Mouse (Mus musculus) right cerebral cortex, postnatal 14 days (tissue): ENCODE measurements at regions not wholly inside any gene's neighbourhood (a gene's known extent, or its start where the extent isn't known, plus 50 kb on each side); places are given as distances from the start of the nearest gene placed in this dataset.

ENCODE experiments used
- DNase-seq: peaks from one replicate; pipeline ENCODE4 v3.0.0; 2022

DNA sequence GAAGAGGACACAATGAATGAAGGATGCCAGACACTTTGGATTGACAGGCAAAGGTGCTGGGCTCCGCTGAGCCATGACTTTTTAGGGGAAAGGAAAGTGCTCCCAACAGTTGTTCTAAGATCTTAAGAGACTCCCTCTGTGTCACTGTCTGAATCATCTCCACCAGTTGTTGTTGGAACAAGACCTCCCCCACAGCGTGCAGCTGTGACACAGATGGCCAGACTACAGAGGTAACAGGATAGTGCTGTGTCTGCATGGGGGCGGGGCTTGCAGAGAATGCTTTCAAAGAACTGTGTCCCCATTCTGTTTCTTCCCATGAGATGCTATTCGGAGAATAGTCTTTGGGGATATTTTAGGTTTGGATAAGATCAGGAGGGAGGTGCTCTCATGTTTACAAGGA, 61.7 kb upstream of the Dpyd start:
- DNase-seq: peak; percentile 58

DNA sequence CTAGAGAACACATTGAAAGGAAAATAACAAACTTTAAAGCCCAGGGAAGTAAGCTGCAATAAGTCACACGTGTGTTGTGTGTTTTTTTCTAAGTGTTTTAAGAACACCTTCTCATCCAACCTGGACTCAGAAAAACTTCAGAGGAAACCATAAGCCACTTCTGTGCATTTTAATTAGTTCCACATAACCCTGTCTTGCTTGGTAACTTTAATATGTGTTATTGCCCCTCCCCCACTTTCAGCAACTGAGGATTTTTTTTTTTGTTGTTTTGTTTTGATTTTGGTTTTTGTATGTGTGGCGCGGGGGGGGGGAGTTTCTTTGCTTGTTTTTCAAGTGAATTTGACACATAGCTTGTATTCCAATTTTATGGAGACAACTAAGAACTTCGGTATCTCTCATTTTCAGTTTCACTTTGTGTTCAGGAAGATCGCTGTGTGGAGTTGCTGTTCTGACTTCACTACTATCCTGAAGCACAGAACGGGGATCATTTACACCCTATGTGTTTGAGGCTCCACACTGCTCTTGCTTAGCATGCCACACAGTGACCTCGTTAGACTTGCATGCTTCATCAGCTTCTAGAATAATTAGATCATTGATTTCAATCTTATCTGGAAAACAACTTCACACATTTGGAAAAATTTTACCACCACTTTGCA, 54.2 kb upstream of the Dpyd start:
- DNase-seq: no peak

DNA sequence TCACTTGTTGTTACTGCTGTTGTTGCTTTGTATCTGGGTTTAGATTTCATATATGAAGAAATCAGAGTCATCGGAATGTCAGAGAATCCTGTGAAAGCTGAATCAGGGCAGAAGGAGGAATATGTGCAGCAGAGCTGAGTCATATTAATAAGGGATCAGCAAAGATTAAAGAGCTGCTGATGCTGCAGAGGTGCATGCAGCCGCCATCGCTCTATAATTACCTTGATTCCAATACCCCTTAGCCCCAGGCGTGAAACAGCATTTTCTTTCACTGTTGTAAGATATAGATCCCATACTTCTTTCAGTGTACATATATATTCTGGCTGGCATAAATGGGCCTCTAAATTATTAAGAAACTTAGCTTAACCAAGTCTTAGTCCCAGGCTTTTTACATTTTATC, 51.1 kb upstream of the Dpyd start:
- DNase-seq: no peak

DNA sequence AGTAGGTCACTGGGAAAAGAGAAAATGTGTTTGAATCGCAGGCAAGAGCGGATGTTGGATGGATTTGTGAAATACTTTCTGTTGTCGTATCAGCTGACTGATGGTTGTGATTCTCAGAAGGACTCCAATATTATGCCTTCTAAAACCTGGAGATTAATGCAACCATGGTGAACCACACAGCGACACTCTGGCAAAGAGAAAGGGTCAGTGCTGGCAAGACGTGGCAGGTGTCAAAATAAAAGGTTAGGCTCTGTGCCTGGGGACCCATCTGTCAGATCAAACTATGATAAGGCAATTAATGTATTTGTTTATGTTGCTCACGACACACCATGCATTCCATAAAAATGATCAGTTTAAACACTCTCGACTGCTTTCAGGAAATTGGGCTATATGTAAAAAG, 50.0 kb upstream of the Dpyd start:
- no peak for DNase-seq
